ENCODE assay signal across 11 mouse cellular contexts in genomic region chr13:49391374-49391773, GRCm38 (mm10). TPM values are rescaled to one million over a fixed set of nuclear protein-coding genes. Genes with fewer than 3 reads are reported as not detected.
DNase-seq lines count a peak whose midpoint lies in the region; ATAC-seq and TF ChIP-seq lines count a peak whose summit lies in the region.
"Had no signal": no experiment of that assay in that cellular context is flagged by ENCODE, and none has a peak within 500 bp of the region (broad histone marks: within the 10 kb centered on the region; RNA-seq: fewer than 3 reads in every experiment).

No protein-coding gene starts in this region.

- no peak overlapping the region for H3K4me3 ChIP-seq in heart, postnatal 0 days (ENCODE audit: low read depth, low read length)
- no peak overlapping the region for H3K4me3 ChIP-seq in midbrain, embryonic 14.5 days (replicated peaks; ENCODE audit: low read depth, low read length)
- H3K4me3 ChIP-seq in midbrain, embryonic 15.5 days: no peak overlapping the region
- H3K4me3 ChIP-seq: heart, embryonic 15.5 days; myocyte had no signal

- no peak for ATAC-seq in heart, postnatal 0 days (ENCODE audit: insufficient read depth, low read depth)
- ATAC-seq in midbrain, embryonic 14.5 days (ENCODE audit: low FRiP score, low TSS enrichment): no peak
- no peak for ATAC-seq in midbrain, embryonic 15.5 days (replicated peaks)

- DNase-seq in heart, postnatal 0 days (ENCODE audit: low spot score): no peak
- no peak for DNase-seq in heart, adult 11 months
- peak; percentile 7 for DNase-seq in midbrain, embryonic 14.5 days
- DNase-seq in MN1 (ENCODE audit: low spot score): peak; percentile 12
- peak; percentile 24 for DNase-seq in mesoderm, embryonic 11.5 days (ENCODE audit: low read depth, low spot score)
- DNase-seq in cerebellum, adult 9-11 months: no peak
- no peak for DNase-seq in kidney, postnatal 10 days
- DNase-seq: right cerebral cortex, postnatal 14 days had no signal

- TF ChIP-seq CTCF in heart, postnatal 0 days (IDR thresholded peaks at IDR 0.05; ENCODE audit: low read depth): peak; percentile 39

- no peaks in the 10 kb centered on the region for H3K4me1 ChIP-seq in heart, postnatal 0 days (ENCODE audit: control insufficient read depth, insufficient read depth)
- no peaks in the 10 kb centered on the region for H3K4me1 ChIP-seq in midbrain, embryonic 14.5 days (ENCODE audit: control insufficient read depth, insufficient read depth, low read length)
- H3K4me1 ChIP-seq in midbrain, embryonic 15.5 days: no peaks in the 10 kb centered on the region

- H3K36me3 ChIP-seq in heart, postnatal 0 days (replicated peaks; ENCODE audit: control insufficient read depth, insufficient read depth, low read length): peaks cover 13% of the 10 kb centered on the region
- peaks cover 10% of the 10 kb centered on the region for H3K36me3 ChIP-seq in midbrain, embryonic 14.5 days (ENCODE audit: control insufficient read depth, insufficient read depth, low read length)
- H3K36me3 ChIP-seq in midbrain, embryonic 15.5 days (replicated peaks): 0 out of 2 replicates have a peak, but pooled peaks cover 6% of the 10 kb centered on the region

- no peak overlapping the region for H3K9ac ChIP-seq in heart, postnatal 0 days (replicated peaks; ENCODE audit: low read depth, low read length)
- H3K9ac ChIP-seq in midbrain, embryonic 14.5 days (replicated peaks; ENCODE audit: low read length): no peak overlapping the region
- H3K9ac ChIP-seq in midbrain, embryonic 15.5 days: no peak overlapping the region
- H3K9ac ChIP-seq: heart, embryonic 15.5 days had no signal

- WGBS in heart, postnatal 0 days: 94% methylated on average over 2 of the region's 2 CpGs
- 95% methylated on average over 2 of the region's 2 CpGs for whole genome bisulfite sequencing in midbrain, embryonic 14.5 days
- WGBS in midbrain, embryonic 15.5 days: 98% methylated on average over 2 of the region's 2 CpGs

- no peaks in the 10 kb centered on the region for H3K9me3 ChIP-seq in heart, postnatal 0 days (replicated peaks; ENCODE audit: control insufficient read depth, low read length)
- H3K9me3 ChIP-seq in midbrain, embryonic 14.5 days (ENCODE audit: control insufficient read depth, low read length): peaks cover 5% of the 10 kb centered on the region
- H3K9me3 ChIP-seq in midbrain, embryonic 15.5 days: no peaks in the 10 kb centered on the region
- H3K9me3 ChIP-seq: heart, embryonic 15.5 days had no signal

- H3K27ac ChIP-seq in heart, postnatal 0 days (ENCODE audit: low read depth): no peak overlapping the region
- no peak overlapping the region for H3K27ac ChIP-seq in midbrain, embryonic 14.5 days (replicated peaks; ENCODE audit: low read depth, low read length)
- no peak overlapping the region for H3K27ac ChIP-seq in midbrain, embryonic 15.5 days
- H3K27ac ChIP-seq: heart, embryonic 15.5 days had no signal

- no peak overlapping the region for H3K4me2 ChIP-seq in heart, postnatal 0 days (ENCODE audit: low read depth, low read length)
- H3K4me2 ChIP-seq in midbrain, embryonic 14.5 days (ENCODE audit: low read length): no peak overlapping the region
- H3K4me2 ChIP-seq in midbrain, embryonic 15.5 days: no peak overlapping the region
- H3K4me2 ChIP-seq: heart, embryonic 15.5 days had no signal

- H3K27me3 ChIP-seq in heart, postnatal 0 days (ENCODE audit: control insufficient read depth, insufficient read depth, low read length): no peaks in the 10 kb centered on the region
- no peaks in the 10 kb centered on the region for H3K27me3 ChIP-seq in midbrain, embryonic 14.5 days (ENCODE audit: control insufficient read depth, insufficient read depth, low read length)
- no peaks in the 10 kb centered on the region for H3K27me3 ChIP-seq in midbrain, embryonic 15.5 days (replicated peaks)
- H3K27me3 ChIP-seq: heart, embryonic 15.5 days had no signal

- no peak for TF ChIP-seq EP300 in heart, postnatal 0 days (IDR thresholded peaks at IDR 0.05; ENCODE audit: low read depth)

RNA-seq across cellular contexts. Expression of gene Ippk, which starts 29.7 kb away (rescaled TPM):
- total RNA-seq in heart, postnatal 0 days (2014; rRNA removed; ENCODE audit: low replicate concordance): 8.0 and 22.3 TPM in 2 replicates
- 8.2 and 9.3 TPM in 2 replicates for polyA plus RNA-seq in heart, postnatal 0 days (2015; fragmentation: Nextera tagmentation; extraction: Ambion mirVana)
- 11.3 and 15.7 TPM in 2 replicates for polyA plus RNA-seq in midbrain, embryonic 14.5 days (2014; fragmentation: Nextera tagmentation; extraction: Ambion mirVana)
- polyA plus RNA-seq in midbrain, embryonic 15.5 days (2015; fragmentation: Nextera tagmentation; extraction: Ambion mirVana): 14.0 and 14.4 TPM in 2 replicates

RNA-seq across cellular contexts. Expression of gene Bicd2, which starts 50.0 kb away (rescaled TPM):
- total RNA-seq in heart, postnatal 0 days (2014; rRNA removed; ENCODE audit: low replicate concordance): 54.2 and 62.6 TPM in 2 replicates
- 43.5 and 45.4 TPM in 2 replicates for polyA plus RNA-seq in heart, postnatal 0 days (2015; fragmentation: Nextera tagmentation; extraction: Ambion mirVana)
- polyA plus RNA-seq in midbrain, embryonic 14.5 days (2014; fragmentation: Nextera tagmentation; extraction: Ambion mirVana): 25.3 and 30.1 TPM in 2 replicates
- 28.3 and 29.2 TPM in 2 replicates for polyA plus RNA-seq in midbrain, embryonic 15.5 days (2015; fragmentation: Nextera tagmentation; extraction: Ambion mirVana)

Comparison
In these comparisons a context has a peak if more than half of its experiments do, and no peak if none do; other contexts are left out.
1. DNase-seq: peak in midbrain, embryonic 14.5 days (single experiment), MN1 (single experiment) and mesoderm, embryonic 11.5 days (single experiment); none in heart, postnatal 0 days (single experiment), heart, adult 11 months (single experiment), cerebellum, adult 9-11 months (single experiment) and kidney, postnatal 10 days (single experiment).